Mouse (Mus musculus): ENCODE measurements around the gene Ube2f.

Gene Ube2f

GRCm38 (mm10) chr1:91239112-91239511 lies 11.0 kb upstream of the Ube2f start:
- no peak for DNase-seq (ENCODE audit: low spot score)

DNA sequence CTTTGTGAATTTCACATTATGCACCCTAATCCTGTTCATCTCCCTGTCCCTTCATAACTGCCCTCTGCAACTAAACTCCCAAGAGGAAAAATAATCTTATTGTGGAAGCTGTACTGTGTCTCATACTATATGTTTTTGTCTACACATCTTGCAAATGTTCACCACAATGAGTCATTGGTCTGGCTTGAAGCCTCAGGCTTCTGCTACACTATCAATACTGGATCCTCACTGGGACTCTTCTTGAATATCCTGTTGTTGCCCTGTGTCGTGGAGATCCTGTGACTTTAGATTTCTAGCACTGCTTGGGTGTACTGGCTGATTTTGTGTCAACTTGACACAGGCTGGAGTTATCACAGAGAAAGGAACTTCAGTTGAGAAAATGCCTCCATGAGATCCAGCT lies 10.3 kb upstream of the Ube2f start:
- no peak for DNase-seq (ENCODE audit: low spot score)

DNA sequence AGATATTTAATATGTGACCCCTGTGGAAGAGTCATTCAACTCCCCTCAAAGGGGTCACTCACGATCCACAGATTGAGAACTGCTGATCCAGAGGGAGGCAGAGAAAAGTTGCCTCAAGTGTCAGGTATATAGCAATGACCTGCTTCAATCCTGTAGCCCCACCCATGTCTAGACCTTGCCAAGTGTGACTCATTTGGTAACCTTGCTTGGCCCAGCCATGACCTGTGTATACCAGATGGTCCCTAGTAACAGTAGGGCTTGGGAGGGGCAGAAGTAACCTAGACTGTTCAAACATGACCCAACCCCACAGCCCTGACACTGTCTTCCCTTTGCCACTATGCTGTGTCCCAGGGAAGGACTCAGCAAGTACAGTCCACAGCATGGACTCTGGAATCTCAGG lies 9.4 kb upstream of the Ube2f start:
- no peak for DNase-seq (ENCODE audit: low spot score)

DNA sequence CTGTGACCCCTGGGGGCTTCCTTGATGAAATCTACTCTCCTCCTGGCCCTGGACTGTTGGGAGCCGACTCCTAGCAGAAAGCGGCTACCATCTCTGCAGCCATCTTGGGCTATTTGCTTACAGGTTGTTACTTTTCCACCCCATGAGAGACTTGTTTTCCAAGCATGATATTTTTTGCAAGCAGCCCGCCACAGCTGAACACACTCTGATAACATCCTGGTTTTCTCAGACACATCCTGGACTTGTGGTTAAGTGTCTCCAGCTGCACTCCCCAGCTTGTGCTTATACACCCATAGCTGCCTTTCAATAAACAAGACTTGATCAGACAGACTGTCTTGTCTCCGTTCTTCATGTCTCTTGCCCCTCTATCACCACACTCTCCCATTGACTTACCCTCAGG lies 8.9 kb upstream of the Ube2f start:
- DNase-seq (ENCODE audit: low spot score), result no peak

DNA sequence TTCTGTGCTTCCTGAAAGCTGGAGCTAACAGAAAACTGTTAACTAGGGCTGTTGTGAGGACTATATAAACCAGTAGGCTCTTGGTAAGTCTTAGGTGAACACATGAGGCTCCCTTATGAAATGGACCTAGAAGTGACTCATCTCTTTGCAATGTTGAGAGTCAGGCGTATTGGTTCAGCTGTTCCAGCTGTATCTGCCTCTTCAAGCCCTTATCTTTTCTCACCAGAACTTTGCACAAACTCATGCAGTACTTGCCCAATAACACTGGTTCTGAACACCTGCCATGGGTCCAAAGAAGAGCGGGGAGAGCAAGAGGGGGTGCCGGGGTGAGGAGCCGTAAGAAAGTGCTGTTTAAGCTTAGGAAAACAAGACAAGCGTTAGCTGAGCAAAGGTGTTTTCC lies 1.9 kb upstream of the Ube2f start:
- DNase-seq (ENCODE audit: low spot score), result no peak

DNA sequence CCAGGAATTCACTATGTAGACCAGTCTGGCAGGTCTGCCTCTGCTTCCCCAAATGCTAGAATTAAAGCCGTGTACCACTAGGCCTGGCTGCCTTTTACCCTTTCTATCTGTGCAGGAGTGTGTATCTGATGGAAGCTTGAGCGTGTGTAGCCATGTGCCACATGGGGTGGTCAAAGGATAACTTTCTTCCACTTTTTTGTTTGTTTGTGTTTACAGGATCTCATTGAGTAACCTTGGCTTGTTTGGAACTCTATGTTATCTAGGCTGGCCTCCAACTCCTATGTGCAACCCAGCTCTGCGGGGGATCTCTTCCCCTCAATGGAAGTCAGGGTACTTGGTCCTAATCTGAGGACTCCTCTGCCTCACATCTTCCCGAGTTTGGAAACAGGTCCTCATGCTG lies 1.1 kb upstream of the Ube2f start:
- DNase-seq (ENCODE audit: low spot score), result no peak

DNA sequence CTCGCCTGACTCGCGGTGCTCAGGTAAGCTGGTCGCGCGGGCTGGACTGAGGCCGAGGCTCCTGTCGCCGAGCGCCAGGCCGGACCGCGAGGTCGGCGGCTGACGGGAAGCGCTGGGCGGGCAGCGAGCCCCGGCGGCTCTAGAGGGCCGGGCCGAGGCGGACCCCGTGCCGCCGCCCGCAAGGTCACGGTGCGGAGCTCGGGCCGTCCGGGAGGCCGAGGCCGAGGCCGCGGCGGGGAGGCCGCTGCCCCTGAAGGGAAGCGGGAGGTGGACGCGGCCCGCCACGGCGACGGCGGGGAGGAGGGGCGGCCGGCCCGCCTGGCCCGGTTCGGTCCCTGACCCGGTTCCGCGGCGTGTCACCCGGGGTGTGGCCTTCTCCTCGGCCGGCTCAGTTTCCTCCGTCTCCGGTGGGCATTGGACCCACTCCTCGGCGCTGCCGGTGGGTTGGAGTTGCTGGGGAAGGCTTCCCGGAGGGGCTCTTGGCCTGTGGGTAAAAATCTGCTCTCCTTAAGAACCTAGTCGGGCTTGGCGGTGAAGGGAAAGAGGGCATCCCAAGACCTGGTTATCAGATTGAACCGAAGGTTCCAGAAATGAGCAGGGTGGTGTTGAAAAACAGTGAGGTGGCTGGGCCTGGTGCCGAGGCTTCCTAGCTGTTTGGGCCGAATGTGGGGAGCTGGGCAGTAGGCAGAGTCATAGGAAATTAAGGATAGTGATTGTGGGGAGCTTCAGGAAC lies 477 bp downstream of the Ube2f start:
- DNase-seq (ENCODE audit: low spot score), result peak; percentile 30

GRCm38 (mm10) chr1:91251148-91251650 lies 1.1 kb downstream of the Ube2f start:
- peak; percentile 10 for DNase-seq (ENCODE audit: low spot score)

DNA sequence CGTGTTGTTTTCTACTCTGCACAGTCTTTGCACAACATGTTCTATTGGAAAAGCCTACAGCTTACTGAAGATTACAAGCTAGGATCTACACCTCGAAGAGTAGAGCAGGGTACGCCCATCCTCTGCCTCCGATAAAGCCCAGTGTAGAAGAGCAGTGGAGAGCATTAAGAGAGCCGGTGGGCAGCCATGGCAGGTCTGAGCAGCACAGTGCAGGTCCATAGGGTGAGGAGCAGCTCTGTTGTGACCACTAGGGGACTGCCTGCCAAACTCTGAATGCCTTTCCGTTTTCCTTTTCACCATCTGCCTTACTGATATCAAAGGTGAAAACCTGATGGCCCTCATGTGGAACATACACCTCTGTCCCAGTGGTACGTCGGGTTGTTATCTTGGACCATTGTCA lies 1.8 kb downstream of the Ube2f start:
- DNase-seq (ENCODE audit: low spot score), result peak; percentile 16

GRCm38 (mm10) chr1:91257918-91258317 lies 7.8 kb downstream of the Ube2f start:
- no peak for DNase-seq (ENCODE audit: low spot score)

- DNase-seq (ENCODE audit: low spot score), result no peak
These were observed 9.7 kb downstream of the Ube2f start for GRCm38 (mm10) chr1:91259794-91260193.

DNA sequence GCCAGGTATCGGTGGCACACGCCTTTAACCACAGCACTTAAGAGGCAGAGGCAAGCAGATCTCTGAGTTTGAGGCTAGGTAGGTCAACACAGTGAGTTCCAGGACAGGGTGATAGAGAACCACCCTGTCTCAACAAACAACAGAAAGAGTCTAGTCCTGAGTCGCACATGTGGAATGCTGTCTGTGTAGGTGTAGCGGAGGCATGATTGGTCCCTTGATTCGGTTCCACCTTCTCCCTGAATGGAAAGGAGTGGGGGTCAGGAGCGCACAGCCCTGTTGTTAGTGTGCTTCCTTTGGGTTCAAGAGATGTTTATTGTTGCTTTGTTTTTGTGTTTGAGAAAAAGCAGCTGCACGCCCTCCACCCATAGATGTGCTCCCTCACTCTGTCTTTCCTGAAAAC lies 12.4 kb downstream of the Ube2f start:
- DNase-seq (ENCODE audit: low spot score), result no peak

GRCm38 (mm10) chr1:91272260-91272659 lies 22.2 kb downstream of the Ube2f start:
- no peak for DNase-seq (ENCODE audit: low spot score)

GRCm38 (mm10) chr1:91276581-91276980 lies 26.5 kb downstream of the Ube2f start:
- DNase-seq (ENCODE audit: low spot score), result no peak

GRCm38 (mm10) chr1:91277480-91277879 lies 27.4 kb downstream of the Ube2f start:
- DNase-seq (ENCODE audit: low spot score), result no peak

DNA sequence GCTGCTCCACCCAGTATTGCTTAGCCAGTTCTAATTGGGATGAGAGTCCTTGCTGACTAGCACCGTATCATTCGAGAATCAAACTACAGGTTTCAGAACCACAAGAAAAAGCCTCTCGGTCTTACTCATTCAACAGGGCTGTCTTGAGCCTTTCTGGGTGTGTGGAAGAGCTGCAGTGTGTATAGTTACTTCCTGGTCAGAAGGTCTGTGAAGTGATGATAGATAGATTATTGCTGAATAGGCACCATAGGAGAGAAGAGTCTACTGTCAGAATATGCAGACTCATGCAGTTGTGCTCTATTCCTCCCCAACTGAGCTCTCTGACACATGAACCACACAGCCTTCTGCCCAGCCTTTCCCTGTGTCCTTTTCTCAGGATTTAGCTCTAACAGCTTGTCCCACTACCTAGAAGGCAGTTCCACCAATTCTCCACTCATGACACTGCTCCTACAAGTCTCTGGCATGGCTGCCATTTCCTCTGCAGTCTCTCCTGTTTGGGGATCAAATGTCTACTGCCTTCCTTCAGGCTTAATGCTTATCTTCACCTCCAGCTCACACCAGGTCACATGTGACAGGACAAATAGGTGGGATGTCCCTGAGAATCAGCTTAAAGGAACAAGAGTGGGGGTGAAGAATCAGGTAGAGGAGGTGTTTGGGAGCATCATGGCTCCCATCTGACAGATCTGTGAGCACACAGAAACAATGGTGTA lies 28.5 kb downstream of the Ube2f start:
- no peak for DNase-seq (ENCODE audit: low spot score)

DNA sequence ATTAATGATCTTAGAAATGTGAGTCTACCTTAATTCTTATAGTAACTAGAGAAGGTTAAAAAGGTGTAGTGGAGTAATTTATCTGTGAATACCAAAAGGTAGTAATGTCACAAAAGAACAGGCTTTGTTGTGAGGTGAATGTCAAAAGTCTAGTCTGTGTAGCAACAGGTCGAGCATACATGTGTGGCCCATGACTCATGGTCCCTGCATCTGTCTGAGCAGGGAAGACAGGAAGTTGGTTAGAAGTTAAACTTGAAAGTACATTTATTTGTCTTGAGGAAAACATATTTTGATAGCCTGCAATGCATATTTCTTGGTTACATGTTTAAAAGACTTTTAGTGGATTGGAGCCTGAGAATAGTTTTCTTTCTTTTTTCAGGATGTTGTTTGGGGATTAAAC lies 29.0 kb downstream of the Ube2f start:
- no peak for DNase-seq (ENCODE audit: low spot score)

GRCm38 (mm10) chr1:91282582-91282981 lies 32.5 kb downstream of the Ube2f start:
- DNase-seq (ENCODE audit: low spot score), result no peak

GRCm38 (mm10) chr1:91289375-91289774 lies 39.3 kb downstream of the Ube2f start:
- no peak for DNase-seq (ENCODE audit: low spot score)

GRCm38 (mm10) chr1:91292101-91292825 lies 42.2 kb downstream of the Ube2f start:
- no peak for DNase-seq (ENCODE audit: low spot score)

DNA sequence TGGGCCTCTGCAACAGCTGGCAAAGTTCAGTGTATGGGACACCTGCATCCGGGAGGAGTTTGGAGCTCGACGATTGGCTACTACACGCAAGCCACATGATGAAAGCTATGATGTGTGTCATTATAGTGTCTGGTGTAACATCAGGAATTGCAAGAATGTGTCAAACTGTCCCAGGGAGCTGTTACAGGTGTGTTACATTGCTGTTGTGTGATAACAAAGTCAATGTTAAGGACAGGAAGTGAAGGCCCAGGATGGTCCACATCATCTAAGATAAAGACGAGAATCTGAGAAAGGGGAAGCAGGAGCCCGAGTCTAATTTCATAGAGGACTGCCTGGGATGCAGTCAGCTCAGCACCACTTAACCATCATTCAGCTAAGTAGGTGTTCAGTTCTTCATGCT lies 45.4 kb downstream of the Ube2f start:
- DNase-seq (ENCODE audit: low spot score), result no peak

DNA sequence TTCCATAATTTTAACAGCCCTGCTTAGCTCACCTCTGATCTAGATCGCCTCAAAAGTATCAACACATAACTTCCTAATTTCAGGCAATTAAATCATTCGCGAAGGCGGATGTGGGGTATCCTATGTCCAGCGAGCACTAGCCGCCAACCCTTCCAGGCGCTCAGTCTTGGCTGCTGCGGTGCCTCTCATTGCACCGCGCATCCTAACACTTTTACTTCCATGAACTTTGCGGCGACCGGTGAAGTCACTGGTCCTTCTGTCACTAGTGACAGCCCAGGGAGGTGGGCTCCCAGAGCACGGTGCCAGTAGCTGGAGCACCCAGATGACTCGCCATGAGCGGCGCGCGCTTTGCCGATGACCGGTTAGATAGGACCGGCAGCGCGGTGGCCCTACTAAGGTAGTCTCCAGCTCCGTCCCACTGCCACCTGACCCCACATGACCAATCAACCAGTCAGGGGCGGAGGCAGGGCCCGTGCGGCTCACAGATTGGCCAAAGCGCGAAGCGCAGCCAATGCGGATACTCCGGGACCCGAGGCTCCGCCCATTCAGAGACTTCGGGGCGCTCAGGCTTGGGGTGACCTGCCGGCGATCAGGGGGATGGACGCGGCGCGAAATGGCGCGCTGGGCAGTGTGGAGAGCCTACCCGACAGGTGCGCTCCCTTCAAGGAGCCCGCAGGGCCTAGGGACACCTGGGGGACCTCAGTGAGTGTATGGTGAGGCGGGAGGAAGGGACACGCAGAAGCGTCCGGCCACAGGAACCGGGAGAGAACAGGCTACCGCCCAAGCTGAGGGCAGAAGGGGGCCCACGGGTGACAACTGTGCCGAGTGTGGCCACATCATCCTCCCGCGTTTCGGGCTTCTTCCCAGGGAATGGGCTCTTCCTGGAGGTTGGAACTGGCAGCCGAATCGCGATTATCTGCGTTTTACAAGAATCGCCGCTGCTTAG lies 48.0 kb downstream of the Ube2f start, which contains the start of gene Scly:
TSS of gene Scly (plus strand) at position 540 of the 946 bp plus-strand sequence.
- DNase-seq (ENCODE audit: low spot score), result peak; percentile 89

All from MN1 (cell line).